Mouse (Mus musculus) kidney, embryonic 15.5 days (tissue): ENCODE data around the gene Crygb. TPM values are rescaled to one million over a fixed set of nuclear protein-coding genes. Genes with fewer than 3 reads are reported as not detected.

Source experiments
- ATAC-seq: fragments of 200-750 bp; cut with Nextera tagmentation; replicated peaks from 2 replicates; pipeline ENCODE4 v1.8.0; 2017; ENCODE audit warnings: moderate TSS enrichment; ENCODE audit not compliant: low FRiP score
- H3K27ac ChIP-seq: fragments of 300-500 bp; sonication (generic); 2 replicates; pipeline ENCODE4 v1.5.1; 2015; ENCODE audit warnings: mild to moderate bottlenecking, inconsistent platforms
- H3K27me3 ChIP-seq: fragments of 300-500 bp; sonication (generic); 2 replicates; pipeline ENCODE4 v1.6.1; 2015; ENCODE audit warnings: inconsistent platforms
- H3K36me3 ChIP-seq: fragments of 300-500 bp; sonication (generic); 2 replicates; pipeline ENCODE4 v1.6.1; 2015; ENCODE audit warnings: inconsistent platforms
- H3K4me1 ChIP-seq: fragments of 300-500 bp; sonication (generic); 2 replicates; pipeline ENCODE4 v1.6.1; 2015; ENCODE audit warnings: inconsistent platforms
- H3K4me2 ChIP-seq: fragments of 300-500 bp; sonication (generic); 2 replicates; pipeline ENCODE4 v1.6.1; 2015; ENCODE audit warnings: moderate library complexity, mild to moderate bottlenecking, inconsistent platforms
- H3K4me3 ChIP-seq: fragments of 300-500 bp; sonication (generic); replicated peaks from 2 replicates; pipeline ENCODE4 v1.5.1; 2015; ENCODE audit warnings: mild to moderate bottlenecking, inconsistent platforms
- H3K9ac ChIP-seq: fragments of 300-500 bp; sonication (generic); 2 replicates; pipeline ENCODE4 v1.6.1; 2015; ENCODE audit warnings: mild to moderate bottlenecking, inconsistent platforms
- H3K9me3 ChIP-seq: fragments of 300-500 bp; sonication (generic); replicated peaks from 2 replicates; pipeline ENCODE4 v1.6.1; 2016; ENCODE audit warnings: inconsistent platforms
- WGBS: fragments of 180-500 bp; shearing (Covaris S2); methylation state at CpG from one replicate; pipeline ENCODE4 v1.1.7; 2015; ENCODE audit warnings: mixed read lengths; 5-methylcytosine and 5-hydroxymethylcytosine counted together
- polyA plus RNA-seq: library from polyadenylated mRNA; unstranded; fragments of >200 nt; fragmentation: Nextera tagmentation; extraction: Ambion mirVana; gene quantifications from 2 replicates; pipeline ENCODE4 v1.2.1, GENCODE M21; 2015

Crygb gene
- polyA plus RNA-seq: not detected in 2 replicates

DNA sequence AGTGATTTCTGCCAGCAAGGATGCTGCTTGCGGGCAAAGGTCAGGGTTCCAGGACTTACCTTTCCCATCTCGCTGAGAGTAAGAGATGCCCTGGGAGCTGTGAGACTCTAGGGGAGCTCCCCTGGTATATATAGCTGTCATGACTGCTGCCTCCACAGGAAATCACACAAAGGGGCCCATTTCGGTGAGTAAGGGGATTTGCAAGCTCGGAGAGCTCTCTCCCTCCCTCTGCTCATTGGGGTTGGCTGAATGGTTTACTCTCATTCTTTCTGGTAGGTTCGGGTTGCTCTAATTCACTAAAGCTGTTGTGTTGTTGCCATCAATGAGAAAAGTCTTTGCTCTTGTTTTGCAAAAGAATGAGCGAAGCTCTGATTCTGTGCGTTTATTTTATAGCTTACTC, at the start of gene Crygb:
Crygb (minus strand) TSS at position 101 of the 400 bp plus-strand sequence.
- ATAC-seq: no peak

DNA sequence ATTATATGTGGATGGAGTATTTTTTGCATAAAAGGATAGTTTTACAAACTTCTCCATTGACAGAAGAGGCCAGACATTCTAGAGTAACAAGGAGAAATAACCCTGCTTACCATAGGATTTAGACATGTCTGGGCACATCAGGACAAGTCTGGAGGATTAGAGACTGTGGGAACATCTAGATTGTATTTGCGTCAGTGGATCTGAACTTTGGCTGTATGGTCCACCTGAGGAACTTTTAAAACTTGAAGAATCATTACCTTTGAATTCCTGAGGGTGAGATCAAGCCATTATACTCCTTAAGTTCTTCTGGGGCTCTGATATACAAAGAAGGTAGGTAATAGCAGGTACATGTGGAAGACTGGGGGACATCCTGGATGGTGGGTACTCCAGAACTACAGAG, 49.6 kb upstream of the Crygb start:
- Histone ChIP-seq H3K4me2 (no peak overlapping the region), H3K27me3 (no peaks in the 10 kb centered on the region), H3K36me3 (no peaks in the 10 kb centered on the region), H3K4me3 (no peak overlapping the region), H3K9ac (no peak overlapping the region), H3K9me3 (no peaks in the 10 kb centered on the region), H3K4me1 (no peaks in the 10 kb centered on the region), H3K27ac (no peak overlapping the region)
- no peak for ATAC-seq
- 92% methylated on average over 1 of the region's 1 CpGs for WGBS

More for the DNA sequence above, at the start of gene Crygb:
- 31% methylated on average over 7 of the region's 7 CpGs for WGBS
- Histone ChIP-seq H3K36me3 (no peaks in the 10 kb centered on the region), H3K9me3 (no peaks in the 10 kb centered on the region), H3K27ac (no peak within 1 kb of the TSS), H3K4me3 (no peak within 1 kb of the TSS), H3K4me1 (no peaks in the 10 kb centered on the region), H3K27me3 (no peaks in the 10 kb centered on the region), H3K4me2 (no peak within 1 kb of the TSS), H3K9ac (no peak within 1 kb of the TSS)

- peak; percentile 82 for ATAC-seq
- no peak overlapping the region for H3K4me3 ChIP-seq
- peak overlapping the region; percentile 56 for H3K27ac ChIP-seq
- WGBS: 68% methylated on average over 3 of the region's 3 CpGs
- no peaks in the 10 kb centered on the region for H3K9me3 ChIP-seq
- no peaks in the 10 kb centered on the region for H3K4me1 ChIP-seq
- H3K4me2 ChIP-seq: no peak overlapping the region
- H3K27me3 ChIP-seq: no peaks in the 10 kb centered on the region
- no peak overlapping the region for H3K9ac ChIP-seq
- no peaks in the 10 kb centered on the region for H3K36me3 ChIP-seq
Observed at GRCm38 (mm10) chr1:65130226-65130625, 48.1 kb upstream of the Crygb start.

GRCm38 (mm10) chr1:65129634-65130180, 47.6 kb upstream of the Crygb start:
- H3K4me1 ChIP-seq: no peaks in the 10 kb centered on the region
- ATAC-seq: no peak
- H3K36me3 ChIP-seq: no peaks in the 10 kb centered on the region
- no peaks in the 10 kb centered on the region for H3K27me3 ChIP-seq
- no peak overlapping the region for H3K4me2 ChIP-seq
- WGBS: 61% methylated on average over 3 of the region's 3 CpGs
- no peak overlapping the region for H3K4me3 ChIP-seq
- no peaks in the 10 kb centered on the region for H3K9me3 ChIP-seq
- H3K27ac ChIP-seq: peak overlapping the region; percentile 56; the same call in 1 of the 2 replicates
- H3K9ac ChIP-seq: no peak overlapping the region

- Histone ChIP-seq H3K36me3 (no peaks in the 10 kb centered on the region), H3K27ac (no peak within 1 kb of the TSS), H3K4me3 (peak within 1 kb of the TSS; percentile 25), H3K4me2 (peak within 1 kb of the TSS; percentile 48), H3K9me3 (no peaks in the 10 kb centered on the region), H3K4me1 (peaks cover 6% of the 10 kb centered on the region; the same call in 1 of the 2 replicates), H3K9ac (no peak within 1 kb of the TSS), H3K27me3 (no peaks in the 10 kb centered on the region)
- no peak for ATAC-seq
- WGBS: 27% methylated on average over 9 of the region's 9 CpGs
Observed at GRCm38 (mm10) chr1:65122574-65123372, 40.7 kb upstream of the Crygb start, which contains the start of gene D630023F18Rik. TSS of gene D630023F18Rik (minus strand) at chr1:65123214.

GRCm38 (mm10) chr1:65119438-65119837, 37.4 kb upstream of the Crygb start, which contains the start of gene Gm28845:
TSS of gene Gm28845 (minus strand) at chr1:65119558.
- H3K27me3 ChIP-seq: no peaks in the 10 kb centered on the region
- H3K27ac ChIP-seq: no peak within 1 kb of the TSS
- 87% methylated on average over 1 of the region's 1 CpGs for WGBS
- no peak within 1 kb of the TSS for H3K9ac ChIP-seq
- ATAC-seq: no peak
- H3K4me2 ChIP-seq: no peak within 1 kb of the TSS
- no peak within 1 kb of the TSS for H3K4me3 ChIP-seq
- H3K36me3 ChIP-seq: no peaks in the 10 kb centered on the region
- no peaks in the 10 kb centered on the region for H3K9me3 ChIP-seq
- peaks cover 6% of the 10 kb centered on the region; the same call in 1 of the 2 replicates for H3K4me1 ChIP-seq

DNA sequence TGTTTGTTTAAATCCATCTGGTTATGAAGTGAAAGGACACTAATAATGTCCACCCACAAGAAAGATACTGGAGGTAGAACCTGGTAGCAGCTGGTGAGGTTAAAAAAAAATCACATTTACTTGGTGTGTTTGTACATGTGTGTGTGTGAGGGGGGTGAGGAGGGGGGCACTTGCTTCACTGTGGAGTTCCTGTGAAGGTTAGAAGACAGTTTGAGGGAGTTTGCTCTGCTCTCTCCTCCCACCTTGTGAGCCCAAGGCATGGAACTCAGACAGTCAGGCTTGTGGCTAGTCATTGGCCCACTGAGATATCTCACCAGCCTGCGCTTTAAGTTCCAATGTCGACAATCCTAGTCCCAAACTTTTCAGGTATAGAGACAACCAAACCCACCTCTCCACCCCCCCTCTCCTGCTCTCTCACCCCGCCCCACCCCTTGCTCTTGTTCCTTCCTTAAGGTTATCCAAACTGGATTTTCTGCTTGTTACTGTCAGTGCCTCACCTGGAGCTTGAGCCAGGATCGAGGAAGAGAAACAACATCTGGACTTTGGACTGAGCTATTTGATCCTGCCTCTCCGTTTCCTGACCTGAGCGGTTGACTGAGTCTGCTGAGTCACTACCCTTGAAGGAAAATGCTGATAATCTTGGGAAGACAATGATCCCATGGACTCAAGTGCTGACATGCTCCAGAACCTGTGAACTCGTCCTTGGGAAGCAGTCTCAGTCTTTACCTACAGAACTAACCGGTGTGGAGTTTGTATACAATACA, 36.2 kb upstream of the Crygb start:
- 53% methylated on average over 8 of the region's 8 CpGs for WGBS
- no peak overlapping the region for H3K4me2 ChIP-seq
- H3K27ac ChIP-seq: peak overlapping the region; percentile 60
- no peak overlapping the region for H3K9ac ChIP-seq
- peaks cover 6% of the 10 kb centered on the region; the same call in 1 of the 2 replicates for H3K4me1 ChIP-seq
- no peaks in the 10 kb centered on the region for H3K27me3 ChIP-seq
- no peaks in the 10 kb centered on the region for H3K36me3 ChIP-seq
- no peaks in the 10 kb centered on the region for H3K9me3 ChIP-seq
- peak; percentile 80 for ATAC-seq
- H3K4me3 ChIP-seq: no peak overlapping the region

GRCm38 (mm10) chr1:65113536-65114172, 31.6 kb upstream of the Crygb start:
- 85% methylated on average over 5 of the region's 5 CpGs for WGBS
- H3K36me3 ChIP-seq: no peaks in the 10 kb centered on the region
- no peak overlapping the region for H3K4me2 ChIP-seq
- H3K9ac ChIP-seq: no peak overlapping the region
- no peaks in the 10 kb centered on the region for H3K9me3 ChIP-seq
- peaks cover 13% of the 10 kb centered on the region for H3K4me1 ChIP-seq
- H3K27me3 ChIP-seq: no peaks in the 10 kb centered on the region
- no peak for ATAC-seq
- H3K4me3 ChIP-seq: no peak overlapping the region
- H3K27ac ChIP-seq: no peak overlapping the region

DNA sequence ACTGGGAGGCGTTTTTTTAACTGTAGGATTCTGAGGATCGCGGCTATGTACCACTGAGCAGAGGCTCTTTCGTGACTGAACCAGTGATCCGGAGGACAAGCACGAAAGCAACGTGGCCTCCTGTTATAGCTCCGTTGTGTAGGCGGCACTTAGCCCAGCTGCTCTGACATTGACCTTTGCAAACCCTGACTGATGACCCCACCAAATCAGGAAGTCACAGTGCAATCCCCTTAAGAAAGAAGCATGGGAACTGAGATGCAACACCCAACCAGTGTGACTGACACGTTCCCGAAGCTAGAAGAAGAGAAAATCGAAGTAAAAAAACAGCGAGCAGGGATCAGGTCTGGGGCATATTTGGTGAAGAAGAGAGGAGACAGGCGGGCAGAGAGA, 30.7 kb upstream of the Crygb start:
- Histone ChIP-seq H3K36me3 (no peaks in the 10 kb centered on the region), H3K4me3 (peak overlapping the region; percentile 21), H3K4me1 (peaks cover 9% of the 10 kb centered on the region), H3K27ac (peak overlapping the region; percentile 69), H3K27me3 (no peaks in the 10 kb centered on the region), H3K9me3 (no peaks in the 10 kb centered on the region), H3K9ac (peak overlapping the region; percentile 21; the same call in 1 of the 2 replicates), H3K4me2 (peak overlapping the region; percentile 52)
- WGBS: 28% methylated on average over 14 of the region's 14 CpGs
- peak; percentile 77 for ATAC-seq

DNA sequence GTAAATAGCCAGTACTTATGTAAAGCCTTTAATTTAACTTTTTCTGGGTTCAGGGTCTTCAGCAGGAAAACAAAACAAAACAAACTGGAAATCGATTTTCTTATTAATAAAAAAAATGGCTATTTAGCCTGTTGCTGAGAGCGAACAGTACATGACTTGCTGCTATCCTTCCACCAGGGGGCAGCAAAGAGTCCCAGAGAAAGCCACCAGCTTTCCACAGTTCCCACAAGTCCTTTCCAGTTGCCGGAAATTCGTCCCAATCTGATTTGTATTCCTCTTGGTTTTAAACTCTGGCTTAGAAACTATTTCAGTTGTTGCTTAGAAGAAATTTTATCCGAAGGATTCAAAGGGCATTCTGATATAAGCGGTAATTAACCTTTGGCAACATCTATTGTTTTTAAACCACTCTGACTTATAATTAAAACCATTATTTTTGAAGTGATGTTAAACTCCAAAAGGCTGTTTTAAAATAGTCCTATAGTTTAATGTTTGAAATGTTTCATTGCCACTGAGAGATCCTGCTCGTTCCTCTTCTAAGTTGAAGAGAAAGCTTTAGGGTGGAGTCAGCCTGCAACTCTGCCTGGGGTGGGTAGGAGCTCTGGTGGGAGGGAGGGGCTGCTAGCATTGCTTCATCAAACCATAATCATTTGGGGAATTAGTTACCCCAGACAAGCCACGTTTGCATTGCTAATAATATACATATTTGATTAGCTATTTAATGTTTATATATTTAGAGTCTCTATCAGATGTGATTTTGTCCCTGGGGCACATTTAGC, 30.1 kb upstream of the Crygb start:
- Histone ChIP-seq H3K27ac (peak overlapping the region; percentile 69; the same call in 1 of the 2 replicates), H3K36me3 (no peaks in the 10 kb centered on the region), H3K27me3 (no peaks in the 10 kb centered on the region), H3K9me3 (no peaks in the 10 kb centered on the region), H3K4me2 (peak overlapping the region; percentile 52), H3K9ac (0 out of 2 replicates have a peak overlapping the region, but pooled peaks have one; percentile 21), H3K4me1 (peaks cover 9% of the 10 kb centered on the region), H3K4me3 (peak overlapping the region; percentile 21)
- peak; percentile 70 for ATAC-seq
- 10% methylated on average over 8 of the region's 8 CpGs for whole genome bisulfite sequencing
